Mouse (Mus musculus) ES-E14 (cell line): ENCODE results near the gene Lims1. TPM values are rescaled to one million over a fixed set of nuclear protein-coding genes. Genes with fewer than 3 reads are reported as not detected.

Experiments used
- DNase-seq: peaks from one replicate; pipeline ENCODE4 v3.0.0-alpha.2; 2013; ENCODE audit warnings: low read depth, low spot score
- H3K27ac ChIP-seq: 2 replicates; pipeline ENCODE4 v1.5.1; 2012; ENCODE audit warnings: low read depth, mild to moderate bottlenecking, low read length, moderate library complexity, mixed read lengths; ENCODE audit not compliant: poor library complexity, insufficient read depth, severe bottlenecking
- H3K36me3 ChIP-seq: 2 replicates; pipeline ENCODE4 v1.6.1; 2012; ENCODE audit warnings: mild to moderate bottlenecking, low read length, moderate library complexity, mixed read lengths; ENCODE audit not compliant: control insufficient read depth, poor library complexity, insufficient read depth, severe bottlenecking
- H3K4me1 ChIP-seq, 2 experiments: fragments of 150-350 bp in 1 of 2; sonication (generic) in 1 of 2; 2 replicates each; pipeline ENCODE4 v1.6.1; 2012; ENCODE audit warnings: low read length in 2 of 2, mild to moderate bottlenecking in 1 of 2, mixed read lengths in 1 of 2; ENCODE audit not compliant: control insufficient read depth in 2 of 2, insufficient read depth in 2 of 2, poor library complexity in 1 of 2
- H3K4me3 ChIP-seq, 2 experiments: fragments of 150-350 bp in 1 of 2; sonication (generic) in 1 of 2; 2 replicates each; pipeline ENCODE4 v1.5.1; 2012; ENCODE audit warnings: low read length in 2 of 2, low read depth in 1 of 2, mild to moderate bottlenecking in 1 of 2, mixed read lengths in 1 of 2; ENCODE audit not compliant: insufficient read depth in 1 of 2, poor library complexity in 1 of 2, severe bottlenecking in 1 of 2
- H3K9ac ChIP-seq: 2 replicates; pipeline ENCODE4 v1.6.1; 2012; ENCODE audit warnings: low read depth, mild to moderate bottlenecking, low read length, mixed read lengths; ENCODE audit not compliant: poor library complexity, insufficient read depth, severe bottlenecking
- H3K9me3 ChIP-seq: fragments of 150-350 bp; sonication (generic); 2 replicates; pipeline ENCODE4 v1.6.1; 2012; ENCODE audit warnings: low read depth, mild to moderate bottlenecking, low read length; ENCODE audit not compliant: control insufficient read depth, insufficient read depth
- CHD2 ChIP-seq: IDR thresholded peaks from 2 replicates; pipeline ENCODE4 v1.6.1; 2014; ENCODE audit warnings: mild to moderate bottlenecking, low read depth, low read length, inconsistent platforms
- HCFC1 ChIP-seq: IDR thresholded peaks from 2 replicates; pipeline ENCODE4 v1.6.1; 2012; ENCODE audit warnings: low read length, inconsistent platforms, borderline replicate concordance; ENCODE audit not compliant: insufficient read depth
- MAFK ChIP-seq: IDR thresholded peaks from 2 replicates; pipeline ENCODE4 v1.6.1; 2014; ENCODE audit warnings: mild to moderate bottlenecking, low read depth, low read length, inconsistent platforms; ENCODE audit not compliant: insufficient read depth
- ZC3H11A ChIP-seq: IDR thresholded peaks from 2 replicates; pipeline ENCODE4 v1.6.1; 2012; ENCODE audit warnings: low read depth, mild to moderate bottlenecking, inconsistent platforms, low read length, borderline replicate concordance
- ZNF384 ChIP-seq: IDR thresholded peaks from 2 replicates; pipeline ENCODE4 v1.6.1; 2012; ENCODE audit warnings: low read depth, low read length, inconsistent platforms
- in situ Hi-C, 2 experiments: fragments of 600-800 bp; cut with MboI; formaldehyde crosslinking; loops; one replicate each; pipeline ENCODE4 v1.15.1; 2025; ENCODE audit warnings: low sequenced_read_pairs in 2 of 2, inconsistent platforms in 1 of 2; ENCODE audit not compliant: unreplicated experiment in 2 of 2
- total RNA-seq: library from RNA; depleted of rRNA; stranded (reverse); fragments of 300-350 nt; gene quantifications from 2 replicates; pipeline ENCODE4 v1.2.3, GENCODE M21; 2012

Lims1 gene
- total RNA-seq, 1 experiment: 51.0 TPM

DNA sequence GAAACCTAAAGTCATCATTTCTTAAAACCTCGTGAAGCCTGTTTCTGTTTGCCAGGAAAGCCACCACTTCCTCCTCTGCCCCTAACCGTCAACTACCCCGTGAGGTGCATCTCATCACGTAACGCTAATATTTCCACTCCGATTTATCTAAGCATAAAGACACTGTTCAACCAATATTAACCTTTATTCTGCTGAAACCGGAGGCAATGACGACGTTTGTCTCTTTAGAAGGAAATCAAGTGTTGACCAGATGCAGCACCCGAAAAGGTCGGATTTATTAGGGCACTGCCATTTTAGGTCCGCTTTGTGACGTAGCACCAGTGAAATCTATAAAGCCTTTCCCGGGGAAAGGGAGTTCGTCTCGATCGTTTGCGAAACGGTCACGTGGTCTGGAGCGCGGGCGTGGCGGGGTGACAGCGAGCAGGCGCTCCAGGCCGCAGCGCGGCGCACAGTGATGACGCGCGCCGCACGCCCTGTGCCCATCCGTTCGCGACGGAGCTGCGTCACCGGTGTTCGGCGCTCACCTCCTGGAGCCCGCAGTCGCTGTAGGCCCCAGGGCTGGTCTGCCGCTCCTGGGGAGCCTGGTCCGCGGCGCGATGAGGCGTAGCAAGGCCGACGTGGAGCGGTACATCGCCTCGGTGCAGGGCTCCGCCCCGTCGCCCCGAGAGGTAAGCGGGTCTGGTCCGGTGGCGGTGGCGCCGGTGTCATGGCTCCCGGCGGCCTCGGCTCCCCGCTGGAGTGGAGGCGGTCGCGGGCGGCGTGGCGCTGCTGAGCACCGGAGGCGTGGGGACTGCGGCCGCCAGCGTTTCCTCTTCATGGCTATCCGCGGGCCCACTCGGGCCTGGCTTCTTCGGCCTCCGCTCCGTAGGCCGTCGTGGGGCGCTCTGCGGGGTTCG is 123.4 kb downstream of the Lims1 start, which contains the start of gene Ranbp2:
Ranbp2 (plus strand) TSS at position 537 of the 896 bp plus-strand sequence.
- Histone ChIP-seq H3K4me3 (peak within 1 kb of the TSS; percentile 71 to 98), H3K9ac (peak within 1 kb of the TSS; percentile 97), H3K4me1 (0 out of 4 replicates have a peak, but pooled peaks cover 0 to 6% of the 10 kb centered on the region in 2 experiments), H3K9me3 (no peaks in the 10 kb centered on the region), H3K27ac (peak within 1 kb of the TSS; percentile 82), H3K36me3 (no peaks in the 10 kb centered on the region)
- DNase-seq: peak; percentile 89
- TF ChIP-seq ZC3H11A (peak; percentile 44), MAFK (no peak), HCFC1 (peak; percentile 84), ZNF384 (no peak), CHD2 (no peak)
- in situ Hi-C loops: no loop called here

DNA sequence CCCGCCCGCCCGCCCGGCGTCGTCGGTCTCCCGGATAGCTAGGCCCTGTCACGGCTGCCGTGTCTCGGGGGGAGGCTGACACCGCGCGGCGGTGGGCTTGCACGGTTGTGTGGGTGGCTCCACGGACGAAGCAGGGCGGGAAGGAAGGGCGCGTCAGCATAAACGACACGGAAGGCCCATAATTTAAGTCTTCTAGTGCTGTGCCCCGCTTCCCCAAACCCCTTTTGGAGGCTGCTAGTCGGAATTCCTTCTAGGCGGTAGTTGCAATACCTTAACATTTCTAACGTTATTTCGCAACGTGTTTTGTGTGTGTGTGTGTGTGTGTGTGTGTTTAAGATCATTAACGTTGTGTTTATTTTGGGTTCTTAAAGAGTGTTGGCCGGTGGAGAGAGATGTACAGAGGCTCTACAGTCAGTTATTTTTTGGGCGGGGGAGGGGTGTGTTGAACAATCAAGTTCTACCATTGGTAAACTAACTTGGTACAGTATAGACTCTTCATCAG is 124.1 kb downstream of the Lims1 start:
- H3K9ac ChIP-seq: peak overlapping the region; percentile 97
- H3K36me3 ChIP-seq: no peaks in the 10 kb centered on the region
- peak; percentile 9 for DNase-seq
- no peaks in the 10 kb centered on the region for H3K9me3 ChIP-seq
- TF ChIP-seq ZC3H11A (no peak), HCFC1 (no peak), CHD2 (no peak), MAFK (no peak)
- H3K27ac ChIP-seq: peak overlapping the region; percentile 82; the same call in 1 of the 2 replicates
- in situ Hi-C loops: no loop called here
- peak overlapping the region; percentile 71 to 98 for H3K4me3 ChIP-seq
- 0 out of 4 replicates have a peak, but pooled peaks cover 0 to 6% of the 10 kb centered on the region in 2 experiments for H3K4me1 ChIP-seq

DNA sequence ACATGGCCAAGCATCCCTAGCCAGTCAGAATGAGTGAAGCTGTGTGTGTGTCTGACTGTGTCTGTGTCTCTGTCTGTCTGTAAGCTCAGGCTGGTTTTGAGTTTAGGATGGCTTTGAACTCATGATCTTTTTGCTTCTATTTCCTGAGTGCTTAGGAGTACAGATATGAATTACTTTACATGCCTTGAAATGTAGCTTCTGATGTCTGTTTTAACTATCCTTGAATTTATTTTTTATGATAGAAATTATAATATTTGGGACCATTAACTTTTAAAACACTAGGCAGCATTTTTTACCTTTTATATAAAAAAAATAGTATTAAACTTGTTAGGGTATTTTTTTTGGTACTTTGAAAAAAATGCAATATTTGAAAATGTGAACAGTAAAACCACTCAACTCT is 128.3 kb downstream of the Lims1 start:
- TF ChIP-seq ZC3H11A (no peak), MAFK (no peak), ZNF384 (no peak)

DNA sequence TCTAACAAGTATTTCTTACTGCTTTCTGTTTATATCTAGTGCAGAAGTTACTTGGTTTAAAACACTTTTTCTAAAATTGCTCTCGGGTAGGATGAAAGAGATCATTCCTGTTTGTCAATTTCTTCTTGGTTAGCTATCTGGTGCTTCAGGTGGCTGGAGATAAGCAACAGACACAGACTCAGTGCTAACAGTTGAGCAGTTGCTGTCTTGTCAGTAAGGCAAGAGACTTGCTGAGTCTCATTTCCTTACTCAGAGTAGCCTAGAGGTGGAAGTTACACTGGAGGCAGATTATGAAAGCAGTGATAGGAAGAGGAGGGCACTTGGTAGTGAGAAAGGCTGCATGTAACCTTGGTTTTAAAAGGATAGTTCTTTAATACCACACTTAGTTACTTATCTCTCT is 128.9 kb downstream of the Lims1 start:
- no peak for DNase-seq
- H3K9me3 ChIP-seq: no peaks in the 10 kb centered on the region
- H3K9ac ChIP-seq: no peak overlapping the region
- 0 out of 4 replicates have a peak, but pooled peaks cover 0 to 6% of the 10 kb centered on the region in 2 experiments for H3K4me1 ChIP-seq
- TF ChIP-seq CHD2: no peak
- no peak for TF ChIP-seq ZNF384
- TF ChIP-seq MAFK: no peak
- no peak for TF ChIP-seq HCFC1
- TF ChIP-seq ZC3H11A: no peak
- H3K36me3 ChIP-seq: peaks cover 2% of the 10 kb centered on the region; the same call in 1 of the 2 replicates
- H3K4me3 ChIP-seq: no peak overlapping the region
- H3K27ac ChIP-seq: no peak overlapping the region
- in situ Hi-C loops: no loop called here

More for the DNA sequence above, 128.3 kb downstream of the Lims1 start:
- H3K36me3 ChIP-seq: peaks cover 2% of the 10 kb centered on the region; the same call in 1 of the 2 replicates
- no peak overlapping the region for H3K9ac ChIP-seq
- H3K9me3 ChIP-seq: no peaks in the 10 kb centered on the region
- no peak overlapping the region for H3K4me3 ChIP-seq
- in situ Hi-C loops: no loop called here
- no peak for DNase-seq
- 0 out of 4 replicates have a peak, but pooled peaks cover 0 to 6% of the 10 kb centered on the region in 2 experiments for H3K4me1 ChIP-seq
- no peak overlapping the region for H3K27ac ChIP-seq
